Mouse (Mus musculus): Measurements from ENCODE around the gene Pcolce. TPM values are rescaled to one million over a fixed set of nuclear protein-coding genes. Genes with fewer than 3 reads are reported as not detected.

Pcolce gene
- total RNA-seq, 2 experiments from 2014 or later: not detected

GRCm38 (mm10) chr5:137597625-137598024, 16.0 kb downstream of the Pcolce start:
- ATAC-seq (replicated peaks; ENCODE audit: poor library complexity): no peak

- ATAC-seq (replicated peaks; ENCODE audit: poor library complexity): peak; percentile 13
These were observed 16.9 kb downstream of the Pcolce start for GRCm38 (mm10) chr5:137596601-137597261.

GRCm38 (mm10) chr5:137595921-137596320, 17.7 kb downstream of the Pcolce start:
- ATAC-seq (replicated peaks; ENCODE audit: poor library complexity): no peak

GRCm38 (mm10) chr5:137590507-137590906, 23.1 kb downstream of the Pcolce start:
- no peak for ATAC-seq (replicated peaks; ENCODE audit: poor library complexity)

- peak; percentile 75 for ATAC-seq (replicated peaks; ENCODE audit: poor library complexity)
These were observed 28.6 kb downstream of the Pcolce start for GRCm38 (mm10) chr5:137584976-137585375.

- no peak for ATAC-seq (replicated peaks; ENCODE audit: poor library complexity)
These were observed 29.9 kb downstream of the Pcolce start for GRCm38 (mm10) chr5:137583670-137584169.

GRCm38 (mm10) chr5:137582702-137583101, 30.9 kb downstream of the Pcolce start:
- ATAC-seq (replicated peaks; ENCODE audit: poor library complexity): no peak

GRCm38 (mm10) chr5:137580246-137580645, 33.3 kb downstream of the Pcolce start:
- ATAC-seq (replicated peaks; ENCODE audit: poor library complexity): no peak

GRCm38 (mm10) chr5:137574470-137574901, 39.1 kb downstream of the Pcolce start:
- ATAC-seq (replicated peaks; ENCODE audit: poor library complexity): no peak

GRCm38 (mm10) chr5:137570691-137571586, 42.6 kb downstream of the Pcolce start:
- ATAC-seq (replicated peaks; ENCODE audit: poor library complexity): peak; percentile 76

GRCm38 (mm10) chr5:137570181-137570580, 43.4 kb downstream of the Pcolce start:
- ATAC-seq (replicated peaks; ENCODE audit: poor library complexity): peak; percentile 10

- ATAC-seq (replicated peaks; ENCODE audit: poor library complexity): peak; percentile 78
These were observed 43.9 kb downstream of the Pcolce start, which contains the start of gene Tfr2 for GRCm38 (mm10) chr5:137569665-137570064. TSS of gene Tfr2 (plus strand) at chr5:137569840.

GRCm38 (mm10) chr5:137569031-137569430, 44.6 kb downstream of the Pcolce start:
- no peak for ATAC-seq (replicated peaks; ENCODE audit: poor library complexity)

- no peak for ATAC-seq (replicated peaks; ENCODE audit: poor library complexity)
These were observed 45.3 kb downstream of the Pcolce start for GRCm38 (mm10) chr5:137568223-137568798.

- no peak for ATAC-seq (replicated peaks; ENCODE audit: poor library complexity)
These were observed 47.2 kb downstream of the Pcolce start for GRCm38 (mm10) chr5:137566416-137566815.

- ATAC-seq (replicated peaks; ENCODE audit: poor library complexity): no peak
These were observed 47.8 kb downstream of the Pcolce start for GRCm38 (mm10) chr5:137565744-137566143.

- no peak for ATAC-seq (replicated peaks; ENCODE audit: poor library complexity)
These were observed 50.6 kb downstream of the Pcolce start for GRCm38 (mm10) chr5:137562965-137563364.

GRCm38 (mm10) chr5:137561556-137561955, 52.0 kb downstream of the Pcolce start:
- ATAC-seq (replicated peaks; ENCODE audit: poor library complexity): no peak
